Mouse (Mus musculus) fat pad, adult 2 months (tissue): ENCODE measurements at regions not wholly inside any gene's neighbourhood (a gene's known extent, or its start where the extent isn't known, plus 50 kb on each side); places are given as distances from the start of the nearest gene placed in this dataset.
"Not testable (repeated sequence)": the region's sequence is repeated elsewhere in the genome, so short reads cannot be mapped to it uniquely, and the experiment has no call there.

Experiments used
- DNase-seq: peaks from one replicate; pipeline ENCODE4 v3.0.0-alpha.2; 2011; ENCODE audit warnings: low read depth, low spot score; ENCODE audit errors: extremely low read depth

- no peak for DNase-seq
Observed at GRCm38 (mm10) chr7:111969198-111969887, 54.0 kb upstream of the Usp47 start.

- DNase-seq = no peak
Observed at GRCm38 (mm10) chr7:111968261-111968660, 55.0 kb upstream of the Usp47 start.

GRCm38 (mm10) chr7:111966716-111967115 is 56.6 kb upstream of the Usp47 start:
- no peak for DNase-seq

GRCm38 (mm10) chr7:111963969-111964368 is 59.3 kb upstream of the Usp47 start:
- DNase-seq = no peak

- DNase-seq = peak; percentile 78
Observed at GRCm38 (mm10) chr7:111959977-111960376, 63.3 kb upstream of the Usp47 start.

- no peak for DNase-seq
Observed at GRCm38 (mm10) chr7:111956671-111957070, 66.6 kb upstream of the Usp47 start.

- DNase-seq = no peak
Observed at GRCm38 (mm10) chr7:111939631-111940030, 83.7 kb upstream of the Usp47 start.

GRCm38 (mm10) chr7:111937547-111937946 is 85.8 kb upstream of the Usp47 start:
- DNase-seq = no peak

GRCm38 (mm10) chr7:111937102-111937501 is 86.2 kb upstream of the Usp47 start:
- DNase-seq = no peak

GRCm38 (mm10) chr7:111932725-111933124 is 90.6 kb upstream of the Usp47 start:
- no peak for DNase-seq

- no peak for DNase-seq
Observed at GRCm38 (mm10) chr7:111919961-111920360, 103.3 kb upstream of the Usp47 start.

- DNase-seq = no peak
Observed at GRCm38 (mm10) chr7:111903741-111904231, 119.5 kb upstream of the Usp47 start.

- DNase-seq = no peak
Observed at GRCm38 (mm10) chr7:111897016-111897415, 117.2 kb upstream of the Galnt18 start.

- DNase-seq = peak; percentile 21
Observed at GRCm38 (mm10) chr7:111896255-111896654, 116.5 kb upstream of the Galnt18 start.

- no peak for DNase-seq
Observed at GRCm38 (mm10) chr7:111882991-111883390, 103.2 kb upstream of the Galnt18 start.

GRCm38 (mm10) chr7:111880067-111880675 is 100.4 kb upstream of the Galnt18 start:
- DNase-seq = no peak

GRCm38 (mm10) chr7:111877591-111877990 is 97.8 kb upstream of the Galnt18 start:
- no peak for DNase-seq

GRCm38 (mm10) chr7:111875949-111876348 is 96.2 kb upstream of the Galnt18 start:
- no peak for DNase-seq

- no peak for DNase-seq
Observed at GRCm38 (mm10) chr7:111869337-111869736, 89.6 kb upstream of the Galnt18 start.

GRCm38 (mm10) chr7:111863035-111863434 is 83.3 kb upstream of the Galnt18 start:
- no peak for DNase-seq

- not testable (repeated sequence) for DNase-seq
Observed at GRCm38 (mm10) chr7:111858291-111858690, 78.5 kb upstream of the Galnt18 start.

GRCm38 (mm10) chr7:111856977-111857376 is 77.2 kb upstream of the Galnt18 start:
- DNase-seq = no peak
